Mouse (Mus musculus): ENCODE measurements around the gene Npcd. TPM values are rescaled to one million over a fixed set of nuclear protein-coding genes. Genes with fewer than 3 reads are reported as not detected.
"Not testable (repeated sequence)": the region's sequence is repeated elsewhere in the genome, so short reads cannot be mapped to it uniquely, and the experiment has no call there.

The Npcd gene
- polyA plus RNA-seq, 1 experiment = 0.23 TPM

DNA sequence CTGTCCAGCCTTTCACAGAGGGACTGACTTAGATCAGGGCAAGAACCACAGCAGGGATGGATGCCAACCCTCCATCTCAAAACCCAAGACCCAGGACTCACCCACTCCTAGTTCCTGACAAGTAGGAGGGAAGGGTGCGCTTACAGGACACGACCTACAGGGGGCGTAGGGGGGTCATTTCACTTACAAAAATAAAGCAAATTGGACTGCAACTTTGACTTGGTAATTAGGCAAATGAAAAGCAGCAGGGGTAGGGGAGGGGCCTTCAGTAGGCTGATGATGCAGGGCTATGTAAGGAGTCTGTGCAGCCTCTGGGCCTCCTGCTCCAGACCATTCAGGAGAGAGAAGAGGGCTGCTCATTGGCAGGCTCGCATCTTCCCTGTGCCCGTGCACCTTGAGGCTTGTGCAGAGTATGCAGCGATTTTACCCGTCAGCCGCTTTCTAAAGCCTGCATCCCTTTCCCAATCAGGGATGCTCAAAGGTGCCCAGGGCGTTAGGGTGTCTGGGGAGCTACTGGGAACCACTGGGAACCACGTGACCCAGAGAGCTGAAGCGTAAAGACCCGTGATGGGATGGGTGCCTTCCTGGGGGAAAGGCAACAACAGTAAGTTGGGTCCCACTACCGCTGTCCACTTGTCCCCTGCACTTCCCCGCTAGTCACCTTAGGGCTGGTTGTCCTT is 8.8 kb downstream of the Npcd start:
- peaks cover 3% of the 10 kb centered on the region for H3K4me1 ChIP-seq (ENCODE audit: control insufficient read depth, insufficient read depth, insufficient read length, low read length)
- peaks cover 2% of the 10 kb centered on the region; the same call in 1 of the 2 replicates for H3K36me3 ChIP-seq (ENCODE audit: control insufficient read depth, insufficient read depth, low read length)
- H3K4me3 ChIP-seq (ENCODE audit: low read depth, low read length) = no peak overlapping the region
- H3K27ac ChIP-seq (ENCODE audit: insufficient read depth, low read depth, low read length) = no peak overlapping the region
- no peaks in the 10 kb centered on the region for H3K27me3 ChIP-seq (ENCODE audit: control insufficient read depth, insufficient read depth, low read length)
- TF ChIP-seq POLR2A (IDR thresholded peaks at IDR 0.05; ENCODE audit: low read depth, low read length) (no peak), CTCF (IDR thresholded peaks at IDR 0.05; ENCODE audit: extremely low read depth, insufficient read length, insufficient replicate concordance, low read depth, low read length) (peak; percentile 53; the same call in 1 of the 2 replicates)
- WGBS = 74% methylated on average over 14 of the region's 14 CpGs

DNA sequence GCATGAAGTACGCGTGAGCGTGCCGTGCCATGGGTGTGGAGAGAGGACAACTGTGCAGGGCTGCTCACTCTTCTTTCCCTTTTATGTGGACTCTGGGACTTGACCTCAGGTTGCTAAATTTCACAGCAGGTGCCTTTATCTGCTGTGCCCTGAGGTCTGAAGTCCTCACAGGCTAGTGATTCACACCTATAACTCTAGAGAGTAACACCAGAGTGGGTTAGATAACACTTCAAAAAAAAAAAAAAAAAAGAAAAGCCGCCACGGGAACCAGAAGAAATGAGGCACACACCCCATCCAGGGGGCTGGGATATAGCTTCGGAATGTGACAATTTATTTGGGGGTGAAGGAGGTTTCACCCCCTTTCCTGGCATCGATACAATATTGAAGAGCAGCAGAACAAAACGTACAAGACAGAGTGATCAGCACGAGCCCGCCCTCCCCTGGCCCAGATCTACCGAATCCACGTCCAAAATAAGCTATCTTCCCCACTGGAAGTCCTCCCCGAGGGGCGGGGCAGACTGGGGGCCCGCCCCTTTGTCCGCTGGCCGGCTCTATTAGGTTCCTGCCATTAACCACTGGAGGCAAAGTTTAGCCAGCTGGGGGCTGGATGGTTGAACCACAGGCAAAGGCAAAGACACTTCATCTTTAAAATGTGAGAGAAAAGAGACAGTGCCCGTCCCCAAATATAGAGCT is 10.3 kb downstream of the Npcd start:
- H3K27ac ChIP-seq (ENCODE audit: insufficient read depth, low read depth, low read length) = no peak overlapping the region

GRCm38 (mm10) chr15:79822265-79823199 is 11.5 kb downstream of the Npcd start:
- no peak for TF ChIP-seq POLR2A (IDR thresholded peaks at IDR 0.05; ENCODE audit: low read depth, low read length)
- Histone ChIP-seq H3K4me1 (ENCODE audit: control insufficient read depth, insufficient read depth, insufficient read length, low read length) (peaks cover 3% of the 10 kb centered on the region), H3K36me3 (ENCODE audit: control insufficient read depth, insufficient read depth, low read length) (no peaks in the 10 kb centered on the region), H3K27me3 (ENCODE audit: control insufficient read depth, insufficient read depth, low read length) (no peaks in the 10 kb centered on the region), H3K4me3 (ENCODE audit: low read depth, low read length) (no peak overlapping the region), H3K27ac (ENCODE audit: insufficient read depth, low read depth, low read length) (no peak overlapping the region)
- WGBS = 68% methylated on average over 13 of the region's 13 CpGs

More for the DNA sequence above, 10.3 kb downstream of the Npcd start:
- WGBS = 44% methylated on average over 19 of the region's 19 CpGs
- Histone ChIP-seq H3K4me3 (ENCODE audit: low read depth, low read length) (no peak overlapping the region), H3K36me3 (ENCODE audit: control insufficient read depth, insufficient read depth, low read length) (peaks cover 2% of the 10 kb centered on the region; the same call in 1 of the 2 replicates), H3K4me1 (ENCODE audit: control insufficient read depth, insufficient read depth, insufficient read length, low read length) (peaks cover 3% of the 10 kb centered on the region), H3K27me3 (ENCODE audit: control insufficient read depth, insufficient read depth, low read length) (no peaks in the 10 kb centered on the region)
- TF ChIP-seq CTCF (IDR thresholded peaks at IDR 0.05; ENCODE audit: extremely low read depth, insufficient read length, insufficient replicate concordance, low read depth, low read length) = no peak
- TF ChIP-seq POLR2A (IDR thresholded peaks at IDR 0.05; ENCODE audit: low read depth, low read length) = no peak

DNA sequence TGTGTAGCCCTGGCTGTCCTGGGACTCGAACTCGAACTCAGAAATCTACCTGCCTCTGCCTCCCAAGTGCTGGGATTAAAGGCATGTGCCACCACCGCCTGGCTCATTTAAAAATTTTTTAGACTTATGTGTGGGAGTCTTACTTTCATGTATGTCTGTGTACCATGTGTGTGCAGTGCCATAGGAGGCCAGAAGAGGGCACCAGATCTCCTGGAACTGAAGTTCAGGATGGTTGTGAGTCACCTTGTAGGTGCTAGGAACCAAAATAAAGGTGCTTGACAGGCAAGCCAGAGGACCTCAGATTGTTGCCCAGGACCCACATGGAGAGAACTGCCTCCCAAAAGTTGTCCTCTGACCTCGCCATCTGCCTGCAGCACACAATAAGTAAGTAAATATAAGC is 15.7 kb downstream of the Npcd start:
- 83% methylated on average over 4 of the region's 4 CpGs for WGBS
- H3K4me1 ChIP-seq (ENCODE audit: control insufficient read depth, insufficient read depth, insufficient read length, low read length) = peaks cover 2% of the 10 kb centered on the region; the same call in 1 of the 2 replicates

GRCm38 (mm10) chr15:79813666-79814258 is 20.3 kb downstream of the Npcd start:
- no peaks in the 10 kb centered on the region for H3K4me1 ChIP-seq (ENCODE audit: control insufficient read depth, insufficient read depth, insufficient read length, low read length)
- TF ChIP-seq POLR2A (IDR thresholded peaks at IDR 0.05; ENCODE audit: low read depth, low read length) (no peak), CTCF (IDR thresholded peaks at IDR 0.05; ENCODE audit: extremely low read depth, insufficient read length, insufficient replicate concordance, low read depth, low read length) (no peak)
- WGBS = 58% methylated on average over 8 of the region's 8 CpGs
- no peaks in the 10 kb centered on the region for H3K27me3 ChIP-seq (ENCODE audit: control insufficient read depth, insufficient read depth, low read length)
- no peak overlapping the region for H3K4me3 ChIP-seq (ENCODE audit: low read depth, low read length)
- H3K36me3 ChIP-seq (ENCODE audit: control insufficient read depth, insufficient read depth, low read length) = no peaks in the 10 kb centered on the region
- H3K27ac ChIP-seq (ENCODE audit: insufficient read depth, low read depth, low read length) = no peak overlapping the region

More for the DNA sequence above, 15.7 kb downstream of the Npcd start:
- H3K27ac ChIP-seq (ENCODE audit: insufficient read depth, low read depth, low read length) = no peak overlapping the region
- H3K27me3 ChIP-seq (ENCODE audit: control insufficient read depth, insufficient read depth, low read length) = no peaks in the 10 kb centered on the region
- TF ChIP-seq POLR2A (IDR thresholded peaks at IDR 0.05; ENCODE audit: low read depth, low read length) (no peak), CTCF (IDR thresholded peaks at IDR 0.05; ENCODE audit: extremely low read depth, insufficient read length, insufficient replicate concordance, low read depth, low read length) (peak; percentile 9; the same call in 1 of the 2 replicates)
- H3K36me3 ChIP-seq (ENCODE audit: control insufficient read depth, insufficient read depth, low read length) = no peaks in the 10 kb centered on the region
- H3K4me3 ChIP-seq (ENCODE audit: low read depth, low read length) = no peak overlapping the region

DNA sequence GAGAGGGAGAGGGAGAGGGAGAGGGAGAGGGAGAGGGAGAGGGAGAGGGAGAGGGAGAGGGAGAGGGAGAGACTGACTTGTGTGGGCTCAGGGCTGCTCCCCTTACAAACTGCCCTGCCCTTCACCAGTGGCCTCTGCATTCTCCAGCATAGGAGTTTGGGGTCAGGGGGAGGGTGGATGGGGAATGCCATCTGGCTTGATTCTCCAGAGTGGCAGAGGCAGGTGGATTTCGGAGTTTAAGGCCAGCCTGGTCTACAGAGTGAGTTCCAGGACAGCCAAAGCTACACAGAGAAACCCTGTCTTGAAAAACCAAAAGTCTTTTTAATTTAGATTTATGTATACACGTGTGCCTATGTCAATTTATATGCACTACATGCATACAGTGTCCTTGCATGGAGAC is 21.2 kb downstream of the Npcd start:
- 58% methylated on average over 2 of the region's 2 CpGs for WGBS
- not testable (repeated sequence) for H3K36me3 ChIP-seq (ENCODE audit: control insufficient read depth, insufficient read depth, low read length)

More for the DNA sequence above, 21.2 kb downstream of the Npcd start:
- not testable (repeated sequence) for H3K4me3 ChIP-seq (ENCODE audit: low read depth, low read length); H3K27ac ChIP-seq (ENCODE audit: insufficient read depth, low read depth, low read length); H3K27me3 ChIP-seq (ENCODE audit: control insufficient read depth, insufficient read depth, low read length); H3K4me1 ChIP-seq (ENCODE audit: control insufficient read depth, insufficient read depth, insufficient read length, low read length)
